Mouse (Mus musculus) kidney, postnatal 25 days (tissue): ENCODE measurements around the gene St8sia1.
"Not testable (repeated sequence)": the region's sequence is repeated elsewhere in the genome, so short reads cannot be mapped to it uniquely, and the experiment has no call there.

Experiments used
- DNase-seq, 2 experiments: peaks; one replicate each; pipeline ENCODE4 v3.0.0; 2021; ENCODE audit warnings: mixed read lengths in 2 of 2

St8sia1 gene

DNA sequence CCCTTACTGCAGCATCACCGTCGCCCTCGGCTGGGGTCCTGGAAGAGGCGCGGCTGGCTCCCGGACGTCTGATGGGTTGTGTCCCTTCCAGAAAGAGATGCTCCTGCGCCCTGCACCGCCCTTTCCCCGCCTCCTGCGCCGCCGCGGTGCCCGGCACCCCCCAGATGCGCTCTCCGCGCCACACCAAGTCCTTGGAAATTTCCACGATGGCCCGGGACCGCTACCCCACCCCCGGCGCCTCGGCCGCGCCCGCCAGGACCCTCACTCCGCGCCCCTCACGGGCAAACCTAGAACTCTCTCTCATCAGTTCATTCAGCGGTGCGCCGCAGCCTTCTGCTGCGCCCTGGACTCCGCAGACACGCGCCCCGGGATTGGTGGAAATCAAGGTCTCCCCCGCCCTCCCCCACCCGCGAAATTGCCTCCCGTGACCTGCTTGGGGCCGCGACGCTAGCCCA lies at the start of gene St8sia1:
St8sia1 (minus strand) TSS at position 377 of the 455 bp plus-strand sequence.
- peak; percentile 48 to 68 for DNase-seq

DNA sequence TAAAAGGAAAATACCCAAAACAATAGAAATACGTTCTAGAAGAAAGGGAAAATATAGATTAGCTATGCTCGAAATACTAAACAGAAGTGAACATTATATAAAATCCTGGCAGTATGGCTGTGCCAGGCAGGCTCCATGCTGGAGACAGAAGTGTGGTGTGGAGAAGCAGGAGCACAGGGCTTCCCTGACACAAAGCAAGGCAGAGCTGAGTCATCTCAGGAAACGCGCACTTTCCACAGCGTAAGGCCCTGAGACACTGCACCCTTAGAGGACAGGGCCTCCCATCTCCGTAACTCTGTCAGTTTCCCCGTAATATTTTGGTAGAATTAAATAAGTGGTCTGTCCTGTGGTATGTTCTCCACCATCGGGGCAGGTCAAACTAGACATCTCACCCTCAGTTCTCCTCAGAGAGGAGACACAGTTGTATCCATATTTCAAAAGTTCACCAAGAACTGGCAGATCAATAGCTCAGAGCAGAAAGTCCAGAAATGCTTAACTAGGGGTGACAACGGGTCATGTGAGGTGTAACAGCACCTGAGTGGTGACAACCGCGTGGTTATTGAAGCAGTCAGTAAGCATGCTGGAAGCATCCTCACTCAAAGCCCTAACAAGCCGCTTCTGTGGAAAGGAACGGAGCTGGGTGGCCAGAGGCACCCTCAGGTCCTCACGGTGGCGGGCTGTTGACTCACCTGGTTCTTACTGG lies 48.4 kb upstream of the St8sia1 start:
- DNase-seq = no peak

DNA sequence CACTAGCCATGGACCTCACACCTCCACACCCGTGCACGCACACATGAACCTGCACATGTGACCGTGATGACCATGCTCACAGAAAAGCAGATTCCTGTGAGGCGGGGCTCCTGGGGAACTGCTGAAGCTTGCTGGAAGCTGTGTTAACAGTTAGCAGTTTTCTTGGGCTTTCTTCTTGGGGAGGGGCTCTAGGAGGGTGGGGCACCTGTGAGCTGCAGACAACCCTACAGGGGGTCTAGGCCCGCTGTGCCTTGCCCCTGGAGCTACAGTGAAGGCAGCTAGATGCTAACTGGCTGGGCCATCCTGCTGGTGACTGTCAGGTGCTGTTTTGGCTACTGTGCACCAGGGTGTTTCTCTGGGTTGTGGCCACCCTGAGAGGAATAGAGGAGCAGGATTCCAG lies 44.6 kb upstream of the St8sia1 start:
- DNase-seq = no peak

- not testable (repeated sequence) for DNase-seq
Measured at GRCm38 (mm10) chr6:143005209-143005608, 41.0 kb upstream of the St8sia1 start.

DNA sequence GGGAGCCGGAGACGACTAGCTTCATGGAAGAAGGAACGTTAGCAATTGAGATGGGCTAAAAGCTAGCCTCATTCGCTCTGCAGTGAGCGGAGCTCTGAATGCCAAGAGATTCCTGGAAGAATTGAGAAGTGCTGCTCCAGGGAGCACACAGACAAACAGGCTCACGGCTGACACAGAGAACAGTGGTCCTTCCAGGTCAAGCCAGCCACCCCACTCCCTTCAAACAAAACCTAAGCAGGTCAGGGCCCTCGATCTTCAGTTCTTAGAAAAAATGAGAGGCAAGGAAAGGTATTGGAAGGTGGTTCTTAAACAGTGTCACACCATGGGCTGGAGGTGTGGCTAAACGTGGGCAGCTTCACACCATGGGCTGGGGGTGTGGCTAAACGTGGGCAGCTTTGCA lies 40.5 kb upstream of the St8sia1 start:
- no peak for DNase-seq

DNA sequence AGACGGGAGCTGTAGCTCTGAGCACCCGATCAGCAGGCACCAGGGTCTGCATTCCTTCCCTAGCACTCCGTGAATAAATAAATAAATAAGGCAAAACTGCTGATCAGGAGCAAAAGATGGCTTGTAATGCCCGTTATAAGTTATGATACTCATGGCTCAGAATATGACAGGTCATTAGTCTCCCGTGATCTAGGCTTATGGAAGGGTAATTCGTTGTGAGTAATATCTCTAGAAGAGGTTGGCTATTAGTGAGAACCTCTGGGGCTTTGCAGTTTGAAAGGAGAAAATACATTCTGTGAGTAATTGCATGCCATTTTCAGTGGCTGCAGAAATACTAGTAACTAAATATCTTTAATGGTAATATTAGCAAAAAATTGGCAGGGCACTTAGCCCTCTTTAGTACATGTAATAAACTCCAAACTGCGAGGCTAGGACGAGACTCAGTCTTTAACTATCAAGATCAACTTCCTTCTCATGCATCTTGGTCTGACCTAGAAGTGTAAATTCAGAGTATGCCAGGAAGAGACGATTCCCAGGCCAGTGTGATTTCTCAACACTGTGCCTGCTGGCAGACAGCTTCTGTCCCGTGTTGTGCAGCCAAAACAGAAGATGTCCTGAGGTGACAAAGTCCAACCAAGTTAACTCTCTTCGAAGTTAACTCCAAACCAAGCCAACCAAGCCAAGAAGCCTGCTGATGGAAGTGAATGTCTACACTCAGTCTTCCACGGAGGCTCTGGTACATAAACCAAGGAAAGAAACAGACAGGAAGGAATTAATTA lies 34.2 kb upstream of the St8sia1 start:
- DNase-seq = peak; percentile 57 to 74

DNA sequence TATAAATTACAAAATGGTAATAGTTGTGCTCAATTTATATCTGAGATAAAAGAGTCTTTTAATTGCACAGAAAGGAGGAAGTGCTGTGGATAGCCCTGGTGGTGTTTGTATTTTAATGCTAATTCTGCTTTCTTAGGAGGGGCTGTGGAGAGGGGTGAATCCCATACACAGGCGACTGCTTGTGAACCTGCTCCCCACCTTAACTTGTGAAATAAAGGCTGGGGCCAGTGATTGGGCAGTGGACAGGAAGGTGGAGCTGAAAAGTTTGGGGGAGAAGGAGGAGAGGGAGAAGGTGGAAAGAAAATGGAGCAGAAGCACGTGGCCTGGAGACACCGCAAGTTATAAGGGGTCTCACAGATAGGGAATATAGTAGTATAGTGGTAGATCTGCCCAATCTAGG lies 32.6 kb upstream of the St8sia1 start:
- DNase-seq = peak in 1 of 2 experiments; percentile 11

GRCm38 (mm10) chr6:142995567-142995966 lies 31.3 kb upstream of the St8sia1 start:
- DNase-seq = peak in 1 of 2 experiments; percentile 29

DNA sequence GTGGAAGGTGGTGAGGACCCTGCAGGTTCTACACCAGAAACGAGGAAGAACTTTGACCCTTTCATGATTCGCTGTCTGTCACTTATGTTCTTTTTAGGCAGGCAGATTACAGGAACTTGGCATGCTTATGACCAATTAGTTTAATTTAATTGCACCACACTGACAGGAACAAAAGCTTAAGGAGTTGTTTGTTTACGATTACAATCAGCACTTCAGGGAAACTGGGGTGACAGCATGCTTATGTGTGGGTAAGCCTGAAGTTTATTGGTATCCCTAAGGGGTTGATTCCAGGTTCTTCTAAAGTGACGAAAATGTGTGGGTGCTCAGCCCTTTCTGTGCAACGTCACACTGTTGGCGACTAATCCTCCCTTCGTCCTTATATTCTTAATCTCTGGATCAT lies 30.6 kb upstream of the St8sia1 start:
- DNase-seq = no peak

GRCm38 (mm10) chr6:142993705-142994698 lies 29.8 kb upstream of the St8sia1 start:
- no peak for DNase-seq

DNA sequence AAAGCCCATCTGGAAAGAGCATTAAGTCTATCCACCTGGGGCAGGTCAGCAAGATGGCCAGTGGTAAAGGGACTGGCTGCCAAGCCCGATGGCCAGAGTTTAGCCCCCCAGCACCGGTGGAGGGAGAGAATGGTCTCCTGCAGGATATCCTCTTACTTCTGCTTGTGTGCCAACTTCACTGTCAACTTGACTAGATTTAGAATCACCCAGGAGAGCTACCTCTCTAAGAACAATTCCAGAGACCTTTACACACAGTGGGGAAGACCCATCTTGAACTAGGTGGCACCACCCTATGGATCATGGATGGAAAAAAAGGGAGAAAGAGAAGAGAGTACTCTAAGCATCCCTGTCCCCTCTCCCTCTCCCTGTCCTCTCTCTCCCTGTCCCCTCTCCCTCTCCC lies 28.7 kb upstream of the St8sia1 start:
- no peak for DNase-seq

DNA sequence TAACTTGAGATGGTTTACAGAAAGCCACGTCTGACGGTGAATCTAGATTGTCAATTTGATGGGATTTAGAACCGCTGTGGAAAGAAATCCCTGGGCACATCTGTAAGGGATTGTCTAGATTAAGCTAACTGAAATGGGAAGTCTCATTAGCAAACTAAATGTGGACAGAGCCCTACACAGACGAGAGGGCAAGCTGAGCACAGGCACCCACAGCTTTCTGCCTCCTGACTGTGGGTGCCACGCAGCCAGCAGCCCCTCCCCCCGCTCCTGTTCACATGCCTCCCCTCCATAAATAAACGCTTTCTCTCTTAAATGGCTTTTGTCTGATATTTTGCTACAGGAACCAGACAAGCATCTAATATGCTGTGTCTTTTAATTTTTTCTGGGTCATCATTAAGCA lies 27.8 kb upstream of the St8sia1 start:
- DNase-seq = no peak

- DNase-seq = no peak
Measured at GRCm38 (mm10) chr6:142991391-142992059, 27.3 kb upstream of the St8sia1 start.

DNA sequence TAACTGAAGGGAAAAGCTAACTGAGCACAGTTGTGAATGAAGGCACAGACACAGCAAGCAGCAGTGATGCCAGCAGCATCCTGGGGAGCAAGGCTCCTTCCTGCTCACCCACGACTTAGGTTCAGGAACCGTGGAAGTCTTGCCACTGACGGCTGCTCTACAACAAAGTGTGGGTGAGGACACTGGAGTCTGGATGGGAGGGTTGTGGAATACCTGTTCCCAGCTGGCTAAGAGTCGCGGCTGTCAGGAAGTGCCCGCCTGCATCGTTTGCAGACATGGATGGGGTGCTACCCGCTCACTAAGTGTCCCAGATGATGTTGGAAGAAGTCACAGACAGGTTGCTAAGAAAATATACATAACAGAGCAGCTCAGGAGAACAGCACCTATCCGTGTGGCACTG lies 26.3 kb upstream of the St8sia1 start:
- DNase-seq = no peak

GRCm38 (mm10) chr6:142989495-142989894 lies 25.2 kb upstream of the St8sia1 start:
- no peak for DNase-seq

GRCm38 (mm10) chr6:142988753-142989152 lies 24.5 kb upstream of the St8sia1 start:
- DNase-seq = peak; percentile 60 to 78

DNA sequence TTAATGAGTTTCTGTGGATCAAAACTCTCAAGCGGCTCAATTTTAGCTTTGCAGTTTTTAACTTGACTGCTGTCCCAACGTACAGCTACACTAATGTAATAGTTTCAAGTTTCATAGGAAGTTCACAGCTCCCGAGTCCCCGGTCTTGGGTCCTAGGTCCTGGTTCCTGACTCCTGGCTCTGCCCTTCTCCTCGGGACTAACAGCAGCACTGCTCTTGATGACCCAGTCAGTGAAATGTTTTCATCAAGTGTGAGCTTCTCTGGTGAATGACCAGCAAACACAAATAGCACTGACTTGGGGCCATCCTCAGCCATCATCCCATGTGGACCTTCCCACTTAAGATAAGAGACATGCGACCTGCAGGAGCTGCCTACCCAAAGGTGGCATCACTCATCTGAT lies 24.0 kb upstream of the St8sia1 start:
- no peak for DNase-seq

DNA sequence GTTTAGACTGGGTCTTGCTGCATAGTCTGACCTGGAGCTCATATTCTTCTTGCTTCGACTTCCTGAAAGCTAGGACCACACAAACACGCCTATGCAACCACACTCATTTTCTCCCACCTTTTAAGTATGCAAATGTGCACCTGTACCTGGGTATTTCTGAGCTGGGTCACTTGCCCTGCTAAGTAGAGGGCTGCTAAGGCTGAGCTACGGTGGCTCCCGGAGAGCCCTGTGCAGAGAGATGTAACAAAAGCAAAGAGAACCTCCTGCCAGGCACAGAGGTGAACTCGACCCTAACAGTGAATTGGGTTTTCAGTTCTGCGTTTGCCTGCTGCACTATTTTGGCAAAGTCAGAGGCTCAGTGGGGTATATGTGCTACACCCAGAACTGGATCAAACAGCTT lies 23.4 kb upstream of the St8sia1 start:
- DNase-seq = no peak

DNA sequence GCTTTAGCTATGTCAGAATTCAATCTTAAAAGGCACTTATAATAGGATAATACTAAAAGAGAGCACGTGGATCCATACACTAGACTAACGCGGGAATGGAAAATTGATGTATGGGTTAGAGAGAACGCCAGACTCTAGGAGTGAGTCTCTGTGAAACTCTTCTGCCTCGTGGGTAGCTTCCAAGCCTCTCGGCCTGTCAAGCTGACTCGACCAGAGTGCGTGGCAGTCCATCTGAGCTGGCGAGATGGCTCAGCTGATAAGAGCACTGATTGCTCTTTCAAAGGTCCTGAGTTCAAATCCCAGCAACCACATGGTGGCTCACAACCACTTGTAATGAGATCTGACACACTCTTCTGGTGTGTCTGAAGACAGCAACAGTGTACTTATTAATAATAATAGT lies 22.5 kb upstream of the St8sia1 start:
- not testable (repeated sequence) for DNase-seq

GRCm38 (mm10) chr6:142985561-142986238 lies 21.4 kb upstream of the St8sia1 start:
- not testable (repeated sequence) for DNase-seq
